ENCODE assay signal across 8 mouse cellular contexts in the genomic region with DNA sequence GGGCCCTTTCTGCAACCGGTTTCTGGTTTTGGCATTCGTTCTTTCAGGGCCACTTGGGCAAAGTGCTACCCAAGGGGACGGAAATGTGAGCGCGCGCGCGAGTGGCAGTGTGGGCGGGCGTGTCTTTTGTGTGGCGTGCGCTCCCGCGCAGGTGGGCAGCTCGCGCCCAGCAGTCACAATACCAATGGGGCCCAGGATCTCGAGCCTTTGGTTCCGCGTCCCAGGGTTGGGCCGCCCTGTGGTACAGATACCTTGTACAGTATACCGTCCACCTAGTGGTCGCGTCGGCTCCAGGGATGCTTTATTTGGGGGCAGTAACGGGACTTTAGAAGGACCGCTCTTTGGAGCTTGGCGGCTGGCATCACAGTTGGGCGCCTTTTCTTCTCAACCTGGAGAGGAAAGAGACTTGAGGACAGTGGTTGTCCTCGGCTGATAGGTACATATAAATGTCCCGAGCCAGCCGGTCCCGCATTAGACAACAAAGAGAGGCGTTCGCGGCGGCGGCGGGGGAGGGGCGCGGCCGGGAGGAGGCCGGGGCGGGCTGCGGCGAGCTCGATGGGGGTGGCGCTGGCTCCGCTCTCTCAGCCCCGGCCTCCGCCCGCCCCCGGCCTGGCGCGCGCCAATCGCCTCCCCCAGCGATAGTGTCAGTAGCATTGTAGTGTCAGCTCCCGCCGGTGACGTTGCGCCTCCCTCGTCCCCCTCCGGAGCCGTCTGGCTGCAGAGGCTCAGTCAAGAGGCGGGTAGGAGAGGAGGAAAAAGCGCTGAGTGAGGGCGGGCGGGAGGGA. TPM values are rescaled to one million over a fixed set of nuclear protein-coding genes. Genes with fewer than 3 reads are reported as not detected.
A peak's percentile ranks its signal among the peaks of the same experiment; 100 is the strongest.
DNase-seq lines count a peak whose midpoint lies in the region; ATAC-seq and TF ChIP-seq lines count a peak whose summit lies in the region.

No protein-coding gene starts in this region.

- H3K27ac ChIP-seq in hindbrain, embryonic 15.5 days (replicated peaks) = peak overlapping the region; percentile 100
- H3K27ac ChIP-seq in left cerebral cortex, adult 2 months = peak overlapping the region; percentile 100
- H3K27ac ChIP-seq in macrophage = peak overlapping the region; percentile 75

- H3K4me3 ChIP-seq in hindbrain, embryonic 15.5 days = peak overlapping the region; percentile 91
- H3K4me3 ChIP-seq in left cerebral cortex, adult 2 months = peak overlapping the region; percentile 100
- H3K4me3 ChIP-seq in macrophage (ENCODE audit: inconsistent target) = peak overlapping the region; percentile 46

- peak overlapping the region; percentile 95 for H3K4me2 ChIP-seq in hindbrain, embryonic 15.5 days

- H3K4me1 ChIP-seq in hindbrain, embryonic 15.5 days (replicated peaks) = peaks cover 26% of the 10 kb centered on the region

- H3K36me3 ChIP-seq in hindbrain, embryonic 15.5 days = peaks cover 8% of the 10 kb centered on the region; the same call in 1 of the 2 replicates
- peaks cover 11% of the 10 kb centered on the region; the same call in 1 of the 2 replicates for H3K36me3 ChIP-seq in macrophage (ENCODE audit: inconsistent target)

- ATAC-seq in hindbrain, embryonic 15.5 days (ENCODE audit: low FRiP score, low read depth) = peak; percentile 90

- DNase-seq in ZHBTc4 (ENCODE audit: low read depth, low spot score) = peak; percentile 95
- peak; percentile 89 to 96 for DNase-seq in cerebellum, postnatal 36 days
- peak; percentile 90 to 91 for DNase-seq in frontal cortex, postnatal 36 days (ENCODE audit: low spot score in 2 of 2)
- peak; percentile 92 to 94 for DNase-seq in left cerebral cortex, adult 2 months (ENCODE audit: extremely low spot score in 1 of 2, low spot score in 2 of 2)
- peak; percentile 94 for DNase-seq in retina, postnatal 7 days (ENCODE audit: low read depth, low spot score)
- DNase-seq in urinary bladder, postnatal 10 days (ENCODE audit: low spot score) = peak; percentile 57

- peak overlapping the region; percentile 100 for H3K9ac ChIP-seq in hindbrain, embryonic 15.5 days

- H3K79me2 ChIP-seq in macrophage (ENCODE audit: inconsistent target) = peaks cover 27% of the 10 kb centered on the region; the same call in 1 of the 2 replicates

- intact Hi-C loops in left cerebral cortex, adult 2 months (cut with DNase I) = loop anchor here (1.0 to 5.0 kb wide), 11 partner anchors 57 to 684 kb away; no protein-coding TSS in a partner anchor

- TF ChIP-seq CTCF in left cerebral cortex, adult 2 months (IDR thresholded peaks at IDR 0.05) = peak; percentile 12

- H3K9me3 ChIP-seq in hindbrain, embryonic 15.5 days = no peaks in the 10 kb centered on the region

- under 1% methylated on average over 63 of the region's 68 CpGs for WGBS in hindbrain, embryonic 15.5 days
- WGBS in macrophage (ENCODE audit: missing documents) = under 1% methylated on average over 51 of the region's 68 CpGs

- H3K27me3 ChIP-seq in hindbrain, embryonic 15.5 days = no peaks in the 10 kb centered on the region

RNA-seq across cellular contexts. Expression of a gene that starts 0.5 kb away (rescaled TPM):
- 24.3 and 25.5 TPM in 2 replicates for polyA plus RNA-seq in hindbrain, embryonic 15.5 days (2015; fragmentation: Nextera tagmentation; extraction: Ambion mirVana)
- 10 to 100 TPM; 18.3 to 24.4 TPM for total RNA-seq in left cerebral cortex, adult 2 months (2021)
- total RNA-seq in macrophage (2018; cell fraction: chromatin; rRNA removed) = 10 to 100 TPM in 3 of 26 experiments, 1 to 10 TPM in 23; 1.9 to 14.3 (median 5.6) TPM
- total RNA-seq in macrophage (2018; cell fraction: cytosol; rRNA removed) = 10 to 100 TPM in 12 of 26 experiments, 1 to 10 TPM in 14; 3.3 to 29.9 (median 8.6) TPM
- total RNA-seq in macrophage (2018; cell fraction: nucleus; rRNA removed) = 10 to 100 TPM in 12 of 26 experiments, 1 to 10 TPM in 14; 5.2 to 34.2 (median 9.1) TPM
- 4.9 to 19.3 TPM (median 6.0 TPM) in 3 replicates for polyA plus RNA-seq in macrophage (2018)

Comparison
In these comparisons a context has a peak if more than half of its experiments do, and no peak if none do; other contexts are left out.
1. Peak in every context shown above with its lines: DNase-seq, ATAC-seq, H3K4me3 ChIP-seq and H3K27ac ChIP-seq.
2. H3K4me3 ChIP-seq: peak in every context shown above with its lines; median percentile 100 in left cerebral cortex, adult 2 months; 91 in hindbrain, embryonic 15.5 days; 46 in macrophage.